In the genomic region with DNA sequence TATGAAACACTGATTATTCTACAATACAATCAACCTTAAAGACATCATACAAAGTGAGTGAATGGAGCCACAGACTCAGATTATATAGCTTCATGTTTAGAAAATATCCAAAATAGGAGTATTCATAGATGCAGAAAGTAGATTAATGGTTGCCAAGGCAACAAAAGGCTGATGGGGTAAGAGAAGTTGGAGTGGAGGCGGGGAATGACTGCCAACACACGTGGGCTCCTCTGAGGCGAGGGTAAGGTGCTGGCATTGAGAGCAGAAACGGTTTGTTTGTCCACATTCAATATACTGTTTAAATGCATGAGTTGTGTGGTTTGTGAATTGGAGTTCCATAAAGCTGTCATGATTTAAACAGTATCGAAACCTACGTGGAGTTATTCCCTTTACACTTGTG, we compare ENCODE assay signal across 22 mouse cellular contexts. TPM values are rescaled to one million over a fixed set of nuclear protein-coding genes. Genes with fewer than 3 reads are reported as not detected.
"Had no signal": no experiment of that assay in that cellular context is flagged by ENCODE, and none has a peak within 500 bp of the region (broad histone marks: within the 10 kb centered on the region; RNA-seq: fewer than 3 reads in every experiment).

No protein-coding gene starts in this region.

- H3K27ac ChIP-seq: kidney, embryonic 15.5 days; left cerebral cortex, adult 2 months; liver, embryonic 13.5 days; midbrain, embryonic 12.5 days; neural tube, embryonic 12.5 days; neural tube, embryonic 15.5 days; stomach, postnatal 0 days had no signal

- H3K4me2 ChIP-seq: kidney, embryonic 15.5 days; liver, embryonic 13.5 days; midbrain, embryonic 12.5 days; neural tube, embryonic 12.5 days; neural tube, embryonic 15.5 days had no signal

- H3K36me3 ChIP-seq: kidney, embryonic 15.5 days; liver, embryonic 13.5 days; midbrain, embryonic 12.5 days; neural tube, embryonic 12.5 days; neural tube, embryonic 15.5 days had no signal

- H3K4me1 ChIP-seq: kidney, embryonic 15.5 days; liver, embryonic 13.5 days; midbrain, embryonic 12.5 days had no signal

- H3K9me3 ChIP-seq: kidney, embryonic 15.5 days; liver, embryonic 13.5 days; midbrain, embryonic 12.5 days; neural tube, embryonic 12.5 days; neural tube, embryonic 15.5 days had no signal

- H3K27me3 ChIP-seq: kidney, embryonic 15.5 days; liver, embryonic 13.5 days; midbrain, embryonic 12.5 days; neural tube, embryonic 12.5 days; neural tube, embryonic 15.5 days had no signal

- H3K9ac ChIP-seq: kidney, embryonic 15.5 days; liver, embryonic 13.5 days; midbrain, embryonic 12.5 days; neural tube, embryonic 12.5 days; neural tube, embryonic 15.5 days had no signal

- DNase-seq: kidney, adult 11 months; kidney, adult 8-10 months; kidney, postnatal 14 days; kidney, postnatal 4 days; liver, embryonic 13.5 days; lung, adult 2 months; lung, postnatal 14 days; lung, postnatal 4 days; right cerebral cortex, adult 18-20 months; right cerebral cortex, postnatal 14 days; right cerebral cortex, postnatal 4 days; thymus, adult 2 months; thymus, postnatal 14 days; thymus, postnatal 4 days had no signal

- H3K4me3 ChIP-seq: kidney, embryonic 15.5 days; left cerebral cortex, adult 2 months; liver, embryonic 13.5 days; midbrain, embryonic 12.5 days; neural tube, embryonic 12.5 days; neural tube, embryonic 15.5 days had no signal

RNA-seq across cellular contexts. Expression of a gene that starts 56.9 kb away (rescaled TPM):
- total RNA-seq: megakaryocyte progenitor cell, adult 5-6 weeks; megakaryocyte-erythroid progenitor cell, adult 5-6 weeks had no signal
